In genomic region chr1:71101369-71101970, GRCm38 (mm10) we compare ENCODE assay signal across 8 mouse cellular contexts. TPM values are rescaled to one million over a fixed set of nuclear protein-coding genes. Genes with fewer than 3 reads are reported as not detected.
A peak's percentile ranks its signal among the peaks of the same experiment; 100 is the strongest.
DNase-seq lines count a peak whose midpoint lies in the region; ATAC-seq and TF ChIP-seq lines count a peak whose summit lies in the region.

No protein-coding gene starts in this region.

- peaks cover 22% of the 10 kb centered on the region; the same call in 1 of the 2 replicates for H3K4me1 ChIP-seq in kidney, embryonic 15.5 days
- peaks cover 8% of the 10 kb centered on the region in 2 experiments; a peak in 2 of 4 replicates for H3K4me1 ChIP-seq in ES-E14 (ENCODE audit: control insufficient read depth in 2 of 2, insufficient read depth in 2 of 2, low read length in 2 of 2, poor library complexity in 1 of 2)
- no peaks in the 10 kb centered on the region for H3K4me1 ChIP-seq in embryonic facial prominence, embryonic 15.5 days
- H3K4me1 ChIP-seq in liver, embryonic 11.5 days (replicated peaks; ENCODE audit: control insufficient read depth, insufficient read depth, low read length), result peaks cover 11% of the 10 kb centered on the region
- H3K4me1 ChIP-seq in cerebellum, adult 2 months (ENCODE audit: control insufficient read depth, insufficient read depth, low read length), result no peaks in the 10 kb centered on the region

- no peak overlapping the region for H3K27ac ChIP-seq in kidney, embryonic 15.5 days
- no peak overlapping the region for H3K27ac ChIP-seq in ES-E14 (ENCODE audit: insufficient read depth, low read depth, low read length, poor library complexity, severe bottlenecking)
- H3K27ac ChIP-seq in embryonic facial prominence, embryonic 15.5 days (replicated peaks), result no peak overlapping the region
- H3K27ac ChIP-seq in liver, embryonic 11.5 days (ENCODE audit: low read depth, low read length), result no peak overlapping the region
- no peak overlapping the region for H3K27ac ChIP-seq in cerebellum, adult 2 months (ENCODE audit: insufficient read depth, low read length)

- H3K4me3 ChIP-seq in kidney, embryonic 15.5 days (replicated peaks), result peak overlapping the region; percentile 66; the same call in 1 of the 2 replicates
- peak overlapping the region; percentile 26 to 93 for H3K4me3 ChIP-seq in ES-E14 (ENCODE audit: insufficient read depth in 1 of 2, low read depth in 1 of 2, low read length in 2 of 2, poor library complexity in 1 of 2, severe bottlenecking in 1 of 2)
- 0 out of 2 replicates have a peak overlapping the region, but pooled peaks have one; percentile 8 for H3K4me3 ChIP-seq in embryonic facial prominence, embryonic 15.5 days (replicated peaks)
- H3K4me3 ChIP-seq in liver, embryonic 11.5 days (ENCODE audit: low read depth, low read length), result peak overlapping the region; percentile 87
- no peak overlapping the region for H3K4me3 ChIP-seq in cerebellum, adult 2 months (replicated peaks; ENCODE audit: insufficient read depth, low read depth, low read length)

- in situ Hi-C loops in ES-E14 (cut with MboI; ENCODE audit: low sequenced_read_pairs in 2 of 2, unreplicated experiment in 2 of 2), result no loop called here

- WGBS in kidney, embryonic 15.5 days, result 52% methylated on average over 11 of the region's 11 CpGs
- WGBS in embryonic facial prominence, embryonic 15.5 days, result 46% methylated on average over 11 of the region's 11 CpGs
- WGBS in liver, embryonic 11.5 days, result 36% methylated on average over 11 of the region's 11 CpGs
- WGBS in cerebellum, adult 2 months, result 46% methylated on average over 11 of the region's 11 CpGs

- H3K36me3 ChIP-seq in kidney, embryonic 15.5 days, result no peaks in the 10 kb centered on the region
- H3K36me3 ChIP-seq in ES-E14 (ENCODE audit: control insufficient read depth, insufficient read depth, low read length, poor library complexity, severe bottlenecking), result peaks cover 3% of the 10 kb centered on the region; the same call in 1 of the 2 replicates
- no peaks in the 10 kb centered on the region for H3K36me3 ChIP-seq in embryonic facial prominence, embryonic 15.5 days
- no peaks in the 10 kb centered on the region for H3K36me3 ChIP-seq in liver, embryonic 11.5 days (ENCODE audit: control insufficient read depth, insufficient read depth, low read length)

- H3K27me3 ChIP-seq in kidney, embryonic 15.5 days, result no peaks in the 10 kb centered on the region
- no peaks in the 10 kb centered on the region for H3K27me3 ChIP-seq in embryonic facial prominence, embryonic 15.5 days
- no peaks in the 10 kb centered on the region for H3K27me3 ChIP-seq in liver, embryonic 11.5 days (replicated peaks; ENCODE audit: control insufficient read depth, insufficient read depth, low read length)
- no peaks in the 10 kb centered on the region for H3K27me3 ChIP-seq in cerebellum, adult 2 months (ENCODE audit: control insufficient read depth, insufficient read depth, low read length)

- ATAC-seq in kidney, embryonic 15.5 days (replicated peaks; ENCODE audit: low FRiP score), result no peak
- no peak for ATAC-seq in embryonic facial prominence, embryonic 15.5 days (ENCODE audit: insufficient number of reproducible peaks, low FRiP score, low TSS enrichment, low read depth)
- no peak for ATAC-seq in liver, embryonic 11.5 days (replicated peaks; ENCODE audit: low FRiP score)
- no peak for ATAC-seq in monocyte, adult 5-6 weeks (replicated peaks; ENCODE audit: insufficient number of reproducible peaks, low FRiP score, low TSS enrichment, poor library complexity, severe bottlenecking)

- no peaks in the 10 kb centered on the region for H3K9me3 ChIP-seq in kidney, embryonic 15.5 days (replicated peaks)
- H3K9me3 ChIP-seq in ES-E14 (ENCODE audit: control insufficient read depth, insufficient read depth, low read depth, low read length), result no peaks in the 10 kb centered on the region
- H3K9me3 ChIP-seq in embryonic facial prominence, embryonic 15.5 days (replicated peaks), result no peaks in the 10 kb centered on the region
- no peaks in the 10 kb centered on the region for H3K9me3 ChIP-seq in liver, embryonic 11.5 days (ENCODE audit: control insufficient read depth, low read length)

- no peak for TF ChIP-seq CTCF in cerebellum, adult 2 months (IDR thresholded peaks at IDR 0.05; ENCODE audit: borderline replicate concordance, insufficient read depth, low read depth, low read length)

- no peak for TF ChIP-seq POLR2A in cerebellum, adult 2 months (IDR thresholded peaks at IDR 0.05; ENCODE audit: borderline replicate concordance, insufficient read depth, low read length)

- H3K9ac ChIP-seq in kidney, embryonic 15.5 days, result no peak overlapping the region
- H3K9ac ChIP-seq in ES-E14 (ENCODE audit: insufficient read depth, low read depth, low read length, poor library complexity, severe bottlenecking), result peak overlapping the region; percentile 56
- H3K9ac ChIP-seq in embryonic facial prominence, embryonic 15.5 days, result no peak overlapping the region
- H3K9ac ChIP-seq in liver, embryonic 11.5 days (ENCODE audit: low read depth, low read length), result peak overlapping the region; percentile 52

- H3K4me2 ChIP-seq in kidney, embryonic 15.5 days, result peak overlapping the region; percentile 60
- H3K4me2 ChIP-seq in embryonic facial prominence, embryonic 15.5 days (replicated peaks), result peak overlapping the region; percentile 30
- H3K4me2 ChIP-seq in liver, embryonic 11.5 days, result peak overlapping the region; percentile 68

- no peak for DNase-seq in kidney, postnatal 25 days
- DNase-seq in ES-E14 (ENCODE audit: low read depth, low spot score), result no peak
- no peak for DNase-seq in liver, embryonic 11.5 days (ENCODE audit: low spot score)
- DNase-seq in cerebellum, postnatal 4 days (ENCODE audit: low spot score in 2 of 2), result no peak
- no peak for DNase-seq in cerebellum, adult 2 months

TF ChIP-seq in ES-E14, 5 proteins besides CTCF, POLR2A, EP300 and RAD21:
- no peak for TF ChIP-seq CHD2 (IDR thresholded peaks at IDR 0.05; ENCODE audit: low read depth, low read length)
- no peak for TF ChIP-seq ZNF384 (IDR thresholded peaks at IDR 0.05; ENCODE audit: low read depth, low read length)
- no peak for TF ChIP-seq MAFK (IDR thresholded peaks at IDR 0.05; ENCODE audit: insufficient read depth, low read depth, low read length)
- no peak for TF ChIP-seq ZC3H11A (IDR thresholded peaks at IDR 0.05; ENCODE audit: borderline replicate concordance, low read depth, low read length)
- TF ChIP-seq HCFC1 (IDR thresholded peaks at IDR 0.05; ENCODE audit: borderline replicate concordance, insufficient read depth, low read length), result no peak

RNA-seq across cellular contexts. Expression of gene Bard1, which starts 1.5 kb away (rescaled TPM):
- 2.3 and 2.4 TPM in 2 replicates for polyA plus RNA-seq in kidney, embryonic 15.5 days (2015; fragmentation: Nextera tagmentation; extraction: Ambion mirVana)
- total RNA-seq in ES-E14 (2012; rRNA removed), result 16.5 and 17.8 TPM in 2 replicates
- polyA plus RNA-seq in embryonic facial prominence, embryonic 15.5 days (2015; fragmentation: Nextera tagmentation; extraction: Ambion mirVana), result 1.6 and 1.8 TPM in 2 replicates
- 2.9 and 3.5 TPM in 2 replicates for polyA plus RNA-seq in liver, embryonic 11.5 days (2014; fragmentation: Nextera tagmentation; extraction: Ambion mirVana)
- polyA plus RNA-seq in cerebellum, adult 2 months (2012; rRNA removed), result 0.35 and 0.38 TPM in 2 replicates
- total RNA-seq in monocyte, adult 5-6 weeks (2017), result 2.5 to 3.5 TPM (median 2.6 TPM) in 3 replicates

Comparison
In these comparisons a context has a peak if more than half of its experiments do, and no peak if none do; other contexts are left out.
1. H3K9ac ChIP-seq: peak in ES-E14 (single experiment) and liver, embryonic 11.5 days (single experiment); none in kidney, embryonic 15.5 days (single experiment) and embryonic facial prominence, embryonic 15.5 days (single experiment).
2. Peak in every context shown above with its lines, with median percentiles within 50 percentile points of each other: H3K4me2 ChIP-seq.